Mouse (Mus musculus): ENCODE data around the gene Magi1.

DNA sequence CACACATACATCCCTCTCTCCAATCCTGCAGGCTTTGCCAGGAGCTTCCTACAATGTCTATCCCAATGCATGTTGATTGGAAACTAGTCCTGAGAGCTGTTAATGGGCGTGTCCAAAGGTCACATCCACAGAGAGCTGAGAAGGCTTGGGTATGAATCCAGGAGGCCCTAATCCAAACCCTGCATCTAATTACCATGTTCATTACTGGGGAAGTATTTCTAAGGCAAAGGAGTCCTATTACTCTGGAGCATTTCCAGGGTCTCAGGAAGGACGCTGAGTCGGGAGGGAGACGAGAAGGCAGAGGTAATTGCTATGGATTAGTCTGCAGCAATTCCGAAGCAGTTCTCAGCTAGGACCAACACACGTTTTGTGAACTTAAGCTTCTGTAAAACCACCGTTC lies 240.3 kb downstream of the Magi1 start:
- no peak for TF ChIP-seq CTCF (IDR thresholded peaks at IDR 0.05; ENCODE audit: low read depth, low read length)
- no peak for TF ChIP-seq POLR2A (IDR thresholded peaks at IDR 0.05; ENCODE audit: borderline replicate concordance, low read depth, low read length)

Data from bone marrow macrophage, adult 2 months (primary cell).